Mouse (Mus musculus): Measurements from ENCODE around the gene Prdm4.

Gene Prdm4

GRCm38 (mm10) chr10:85871698-85872478 is 45.1 kb downstream of the Prdm4 start:
- peak; percentile 93 for DNase-seq (ENCODE audit: extremely low spot score, low spot score)

- DNase-seq (ENCODE audit: extremely low spot score, low spot score), result no peak
Measured at GRCm38 (mm10) chr10:85846105-85846862, 70.7 kb downstream of the Prdm4 start.
